Mouse (Mus musculus): ENCODE measurements around the gene Mpv17l2. TPM values are rescaled to one million over a fixed set of nuclear protein-coding genes. Genes with fewer than 3 reads are reported as not detected.

Gene Mpv17l2
- polyA plus RNA-seq, 1 experiment from 2014 or later, result 29.6 TPM

DNA sequence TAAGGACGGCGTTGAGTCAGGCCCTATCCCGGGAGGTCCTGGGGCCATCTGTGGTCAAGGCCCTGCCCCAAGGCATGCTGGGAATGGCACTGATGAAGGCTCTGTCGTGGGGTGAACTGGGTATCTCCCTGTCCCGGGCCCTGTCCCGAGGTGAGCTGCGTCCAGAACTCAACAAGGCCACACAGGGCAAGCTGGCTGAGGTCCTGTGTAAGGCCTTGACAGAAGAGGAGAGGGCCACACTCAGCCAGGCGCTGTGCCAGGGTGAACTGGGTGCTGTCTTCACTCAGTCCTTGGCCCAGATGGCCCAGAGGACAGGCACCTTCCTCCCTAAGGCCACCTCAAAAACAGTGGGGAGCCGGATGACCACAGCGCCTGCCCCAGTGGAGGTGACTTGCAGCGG is 49.7 kb downstream of the Mpv17l2 start:
- Histone ChIP-seq H3K4me2 (no peak overlapping the region), H3K4me1 (ENCODE audit: control insufficient read depth, insufficient read depth, low read length) (no peaks in the 10 kb centered on the region), H3K27ac (ENCODE audit: low read depth, low read length) (no peak overlapping the region), H3K36me3 (ENCODE audit: control insufficient read depth, insufficient read depth, low read length) (no peaks in the 10 kb centered on the region), H3K9ac (ENCODE audit: low read length) (no peak overlapping the region), H3K9me3 (ENCODE audit: control insufficient read depth, low read length) (no peaks in the 10 kb centered on the region), H3K4me3 (ENCODE audit: low read depth, low read length) (no peak overlapping the region), H3K27me3 (ENCODE audit: control insufficient read depth, insufficient read depth, low read length) (no peaks in the 10 kb centered on the region)
- WGBS, result 90% methylated on average over 11 of the region's 11 CpGs
- ATAC-seq (ENCODE audit: low FRiP score) (no peak; the same call in 1 of the 2 replicates), DNase-seq (ENCODE audit: low spot score, missing footprints) (no peak)

DNA sequence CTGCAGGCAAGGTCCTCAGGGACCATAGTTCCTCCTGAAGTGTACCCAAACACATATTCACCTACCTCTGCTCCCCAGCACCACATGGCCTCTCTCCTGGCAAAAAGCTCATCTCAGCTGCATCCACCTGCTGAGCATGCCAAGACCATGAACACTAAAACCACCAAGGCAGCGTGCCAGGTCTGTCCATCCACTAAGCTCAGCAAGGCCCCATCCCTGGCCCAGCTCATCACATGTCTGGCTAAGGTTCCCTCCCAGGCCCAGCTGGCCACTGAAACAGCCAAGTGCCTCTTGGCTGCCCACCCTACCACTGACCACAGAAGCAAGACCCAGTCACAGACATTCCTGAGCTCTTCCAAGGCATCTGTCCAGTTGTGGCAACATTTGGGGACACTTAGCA is 50.5 kb downstream of the Mpv17l2 start:
- 95% methylated on average over 1 of the region's 1 CpGs for WGBS
- ATAC-seq (ENCODE audit: low FRiP score) (no peak), DNase-seq (ENCODE audit: low spot score, missing footprints) (no peak)
- Histone ChIP-seq H3K9ac (ENCODE audit: low read length) (no peak overlapping the region), H3K9me3 (ENCODE audit: control insufficient read depth, low read length) (no peaks in the 10 kb centered on the region), H3K36me3 (ENCODE audit: control insufficient read depth, insufficient read depth, low read length) (no peaks in the 10 kb centered on the region), H3K4me2 (no peak overlapping the region), H3K4me1 (ENCODE audit: control insufficient read depth, insufficient read depth, low read length) (no peaks in the 10 kb centered on the region), H3K27me3 (ENCODE audit: control insufficient read depth, insufficient read depth, low read length) (no peaks in the 10 kb centered on the region), H3K4me3 (ENCODE audit: low read depth, low read length) (no peak overlapping the region), H3K27ac (ENCODE audit: low read depth, low read length) (no peak overlapping the region)

DNA sequence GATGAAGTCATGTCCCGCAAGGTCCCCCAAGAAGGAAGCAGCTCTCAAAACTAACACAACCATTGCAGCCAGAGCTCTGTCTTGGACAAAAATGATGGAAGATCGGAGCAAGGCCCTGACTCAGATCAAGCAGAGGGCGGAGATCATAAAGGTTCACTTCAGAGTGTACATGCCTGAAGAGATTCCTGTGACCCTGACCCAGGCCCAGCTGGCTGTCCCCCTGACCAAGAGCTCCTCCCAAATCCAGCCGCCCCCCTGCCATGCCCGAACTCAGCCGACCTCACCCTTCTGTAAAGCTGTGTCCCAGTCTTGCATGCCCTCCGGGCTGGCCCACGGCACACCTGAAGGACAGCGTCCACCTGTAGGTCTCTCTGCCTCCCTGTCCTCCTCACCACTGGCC is 51.0 kb downstream of the Mpv17l2 start:
- 89% methylated on average over 9 of the region's 9 CpGs for WGBS
- no peak for ATAC-seq (ENCODE audit: low FRiP score)
- no peak overlapping the region for H3K27ac ChIP-seq (ENCODE audit: low read depth, low read length)
- no peak overlapping the region for H3K9ac ChIP-seq (ENCODE audit: low read length)
- H3K4me3 ChIP-seq (ENCODE audit: low read depth, low read length), result no peak overlapping the region
- H3K4me2 ChIP-seq, result no peak overlapping the region
- H3K9me3 ChIP-seq (ENCODE audit: control insufficient read depth, low read length), result no peaks in the 10 kb centered on the region
- H3K27me3 ChIP-seq (ENCODE audit: control insufficient read depth, insufficient read depth, low read length), result no peaks in the 10 kb centered on the region
- H3K36me3 ChIP-seq (ENCODE audit: control insufficient read depth, insufficient read depth, low read length), result no peaks in the 10 kb centered on the region
- H3K4me1 ChIP-seq (ENCODE audit: control insufficient read depth, insufficient read depth, low read length), result no peaks in the 10 kb centered on the region
- DNase-seq (ENCODE audit: low spot score, missing footprints), result no peak

Small RNAs within 50 kb of the gene (microRNA-seq; reads per million reads assigned to microRNA genes)
- gene Mir7240, result 0.76 reads per million

Other genes starting within 250 kb of the Mpv17l2 start
- gene Fkbp8, start 233.2 kb downstream of the Mpv17l2 start, polyA plus RNA-seq (2014; fragmentation: Nextera tagmentation; extraction: Ambion mirVana), result 203 and 215 TPM in 2 replicates
- gene Kxd1, start 233.0 kb downstream of the Mpv17l2 start, polyA plus RNA-seq (2014; fragmentation: Nextera tagmentation; extraction: Ambion mirVana), result 48.0 and 50.0 TPM in 2 replicates
- 13.0 TPM in 2 replicates for gene Ell, start 221.5 kb downstream of the Mpv17l2 start, polyA plus RNA-seq (2014; fragmentation: Nextera tagmentation; extraction: Ambion mirVana)
- gene Isyna1, start 166.6 kb downstream of the Mpv17l2 start, polyA plus RNA-seq (2014; fragmentation: Nextera tagmentation; extraction: Ambion mirVana), result 46.1 and 56.0 TPM in 2 replicates
- gene Ssbp4, start 152.1 kb downstream of the Mpv17l2 start, polyA plus RNA-seq (2014; fragmentation: Nextera tagmentation; extraction: Ambion mirVana), result 87.8 and 96.9 TPM in 2 replicates
- gene Lrrc25, start 144.8 kb downstream of the Mpv17l2 start, polyA plus RNA-seq (2014; fragmentation: Nextera tagmentation; extraction: Ambion mirVana), result 1.2 and 1.3 TPM in 2 replicates
- gene Gdf15, start 128.5 kb downstream of the Mpv17l2 start, polyA plus RNA-seq (2014; fragmentation: Nextera tagmentation; extraction: Ambion mirVana), result 0.10 and 0.11 TPM in 2 replicates
- gene Pgpep1, start 100.6 kb downstream of the Mpv17l2 start, polyA plus RNA-seq (2014; fragmentation: Nextera tagmentation; extraction: Ambion mirVana), result 103 and 108 TPM in 2 replicates
- 305 and 326 TPM in 2 replicates for gene Lsm4, start 87.7 kb downstream of the Mpv17l2 start, polyA plus RNA-seq (2014; fragmentation: Nextera tagmentation; extraction: Ambion mirVana)
- gene Jund, start 62.0 kb downstream of the Mpv17l2 start, polyA plus RNA-seq (2014; fragmentation: Nextera tagmentation; extraction: Ambion mirVana), result 119 and 138 TPM in 2 replicates
- gene Iqcn, start 57.5 kb downstream of the Mpv17l2 start, polyA plus RNA-seq (2014; fragmentation: Nextera tagmentation; extraction: Ambion mirVana), result 0.04 TPM in 1 of 2 replicates, not detected in the other
- gene Gm3336, start 42.4 kb downstream of the Mpv17l2 start, polyA plus RNA-seq (2014; fragmentation: Nextera tagmentation; extraction: Ambion mirVana), result not detected in 2 replicates
- gene Pde4c, start 37.2 kb downstream of the Mpv17l2 start, polyA plus RNA-seq (2014; fragmentation: Nextera tagmentation; extraction: Ambion mirVana), result 0.16 TPM in 1 of 2 replicates, not detected in the other
- 56.6 and 66.1 TPM in 2 replicates for gene Rab3a, start 6.3 kb downstream of the Mpv17l2 start, polyA plus RNA-seq (2014; fragmentation: Nextera tagmentation; extraction: Ambion mirVana)
- gene Pik3r2, start 15.8 kb upstream of the Mpv17l2 start, polyA plus RNA-seq (2014; fragmentation: Nextera tagmentation; extraction: Ambion mirVana), result 25.4 and 30.2 TPM in 2 replicates
- gene Mast3, start 44.1 kb upstream of the Mpv17l2 start, polyA plus RNA-seq (2014; fragmentation: Nextera tagmentation; extraction: Ambion mirVana), result 9.1 and 10.1 TPM in 2 replicates
- gene Il12rb1, start 47.5 kb upstream of the Mpv17l2 start, polyA plus RNA-seq (2014; fragmentation: Nextera tagmentation; extraction: Ambion mirVana), result 0.38 TPM in 1 of 2 replicates, not detected in the other
- gene Arrdc2, start 78.8 kb upstream of the Mpv17l2 start, polyA plus RNA-seq (2014; fragmentation: Nextera tagmentation; extraction: Ambion mirVana), result 7.1 and 8.0 TPM in 2 replicates
- gene Kcnn1, start 102.3 kb upstream of the Mpv17l2 start, polyA plus RNA-seq (2014; fragmentation: Nextera tagmentation; extraction: Ambion mirVana), result 10.9 and 12.4 TPM in 2 replicates
- gene Ccdc124, start 113.0 kb upstream of the Mpv17l2 start, polyA plus RNA-seq (2014; fragmentation: Nextera tagmentation; extraction: Ambion mirVana), result 161 and 166 TPM in 2 replicates
- 0.61 and 0.77 TPM in 2 replicates for gene Slc5a5, start 131.8 kb upstream of the Mpv17l2 start, polyA plus RNA-seq (2014; fragmentation: Nextera tagmentation; extraction: Ambion mirVana)
- gene Rpl18a, start 136.5 kb upstream of the Mpv17l2 start, polyA plus RNA-seq (2014; fragmentation: Nextera tagmentation; extraction: Ambion mirVana), result 2,833 and 3,086 TPM in 2 replicates
- gene Map1s, start 145.0 kb upstream of the Mpv17l2 start, polyA plus RNA-seq (2014; fragmentation: Nextera tagmentation; extraction: Ambion mirVana), result 31.2 and 35.4 TPM in 2 replicates